Mouse (Mus musculus) megakaryocyte, embryonic 14.5 days (primary cell): ENCODE measurements around the gene Fam83g.

Source experiments
- FLI1 ChIP-seq: IDR thresholded peaks from 2 replicates; pipeline ENCODE4 v1.6.1; 2012; ENCODE audit warnings: low read length, inconsistent platforms, mixed read lengths
- GATA1 ChIP-seq: IDR thresholded peaks from 3 replicates; pipeline ENCODE4 v1.6.1; 2012; ENCODE audit warnings: mixed read lengths, low read length, inconsistent platforms, borderline replicate concordance

DNA sequence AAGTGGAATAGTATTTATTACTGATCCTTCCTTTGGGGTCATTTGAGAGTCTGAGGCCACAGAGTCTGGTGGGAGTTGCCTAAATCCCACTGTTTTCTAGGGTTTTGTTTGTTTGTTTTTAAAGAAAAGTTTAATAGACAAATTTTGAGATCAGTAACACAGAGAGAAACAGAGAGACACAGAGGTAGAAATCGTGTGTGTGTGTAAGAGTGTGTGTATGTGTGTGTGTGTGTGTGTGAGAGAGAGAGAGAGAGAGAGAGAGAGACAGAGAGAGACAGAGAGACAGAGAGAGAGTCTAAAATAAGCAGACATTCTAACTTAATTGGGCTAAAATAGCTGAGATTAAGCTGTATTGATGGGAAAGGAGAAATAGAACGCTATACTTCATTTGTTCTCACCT lies 30.3 kb upstream of the Fam83g start:
- TF ChIP-seq GATA1 = no peak
- no peak for TF ChIP-seq FLI1
